Mouse (Mus musculus): ENCODE data around the gene Ttbk1.

- TF ChIP-seq CTCF (conservative IDR thresholded peaks at IDR 0.05; ENCODE audit: low read length) (no peak), POU5F1 (IDR thresholded peaks at IDR 0.05; ENCODE audit: borderline replicate concordance, low read length) (no peak), NANOG (IDR thresholded peaks at IDR 0.05; ENCODE audit: borderline replicate concordance, low read length) (no peak)
Observed at GRCm38 (mm10) chr17:46452683-46453082, 34.8 kb downstream of the Ttbk1 start.

Data from E14TG2a.4 (cell line).